Mouse (Mus musculus) colon, adult 2 months (tissue): ENCODE data around the gene Ptprh. TPM values are rescaled to one million over a fixed set of nuclear protein-coding genes. Genes with fewer than 3 reads are reported as not detected.

Source experiments
- polyA plus RNA-seq: library from polyadenylated mRNA; depleted of rRNA; stranded (reverse); fragments of >200 nt; gene quantifications from 2 replicates; pipeline ENCODE4 v1.2.3, GENCODE M21; 2012; rRNA removed

The Ptprh gene
- 58.9 and 64.2 TPM in 2 replicates for polyA plus RNA-seq

GRCm38 (mm10) chr7:4603873-4604272 lies at the start of gene Ptprh:
Ptprh (minus strand) TSS chr7:4604041.

DNA sequence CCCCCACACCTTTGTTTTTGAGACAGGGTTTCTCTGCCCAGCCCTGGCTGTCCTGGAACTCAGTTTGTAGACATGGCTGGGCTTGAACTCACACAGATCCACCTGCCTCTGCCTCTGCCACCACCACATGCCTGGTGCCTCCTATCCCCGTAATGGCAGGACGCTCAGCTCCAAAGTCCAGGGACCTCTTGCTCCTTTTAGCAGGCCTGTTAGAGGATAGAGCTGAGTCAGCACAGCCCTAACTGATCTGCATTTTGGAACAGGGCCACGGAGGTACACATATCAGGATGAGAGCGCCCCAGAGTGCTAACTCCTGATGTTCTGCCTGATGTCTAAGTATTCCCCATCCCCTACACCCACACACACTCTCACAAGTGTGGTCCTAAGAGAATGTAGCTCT lies 27.2 kb upstream of the Ptprh start, which contains the start of gene Tmem86b:
TSS of gene Tmem86b (minus strand) at position 392 of the 400 bp plus-strand sequence.

DNA sequence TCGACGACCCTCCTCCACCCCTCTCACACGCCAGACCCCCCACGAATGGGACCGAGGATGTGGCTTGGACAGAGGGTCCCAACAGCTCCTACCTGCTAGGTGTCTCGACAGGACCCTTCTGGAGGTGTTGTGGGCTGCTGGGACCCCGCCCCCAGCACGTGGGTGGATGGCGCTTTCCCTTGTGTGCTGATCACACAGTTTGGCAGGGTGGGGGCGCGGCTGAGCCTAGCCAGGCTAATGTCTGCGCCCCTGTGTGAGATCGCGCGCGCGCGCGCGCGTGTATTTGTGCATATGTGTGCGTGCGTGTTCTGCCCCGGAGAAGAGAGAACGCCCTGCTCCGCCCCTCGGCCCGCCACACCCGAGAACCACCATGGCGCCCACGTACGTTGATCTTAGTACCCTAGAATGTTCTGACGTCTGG lies 56.6 kb downstream of the Ptprh start, which contains the start of gene Syt5:
TSS of gene Syt5 (minus strand) at position 321 of the 421 bp plus-strand sequence.

GRCm38 (mm10) chr7:4532005-4532729 lies 71.7 kb downstream of the Ptprh start, which contains the start of gene Dnaaf3:
Dnaaf3 (minus strand) TSS chr7:4532453.

DNA sequence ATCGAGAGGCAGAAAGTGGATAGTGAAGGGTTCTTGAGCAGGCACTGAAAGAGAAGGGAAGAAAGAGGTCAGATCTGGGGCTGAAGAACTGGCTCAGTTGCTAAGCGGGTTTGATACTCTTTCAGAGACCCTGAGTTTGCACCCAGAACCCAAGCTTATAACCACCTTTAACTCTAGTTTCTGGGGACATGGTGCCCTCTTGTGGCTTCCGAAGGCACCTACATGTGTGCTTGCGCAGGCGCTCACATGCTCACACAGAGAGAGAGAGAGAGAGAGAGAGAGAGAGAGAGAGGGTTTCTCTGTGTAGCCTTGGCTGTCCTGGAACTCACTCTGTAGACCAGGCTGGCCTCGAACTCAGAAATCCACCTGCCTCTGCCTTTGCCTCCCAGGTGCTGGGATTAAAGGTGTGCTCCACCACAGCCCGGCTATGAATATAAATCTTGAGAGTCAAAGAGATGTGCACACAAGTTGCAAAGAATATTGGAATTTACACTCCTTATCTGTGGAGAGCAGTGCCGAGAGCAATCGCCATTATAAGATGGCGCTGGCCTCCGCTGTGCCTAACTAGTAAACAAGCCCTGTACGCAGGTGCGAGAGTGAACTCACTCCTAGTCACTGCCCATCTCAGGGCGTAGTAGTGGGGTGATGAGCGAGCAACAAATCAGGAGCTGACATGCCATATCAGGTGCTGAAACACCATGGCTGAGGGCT lies 79.5 kb downstream of the Ptprh start, which contains the start of gene Tnni3:
TSS of gene Tnni3 (minus strand) at position 18 of the 711 bp plus-strand sequence.

DNA sequence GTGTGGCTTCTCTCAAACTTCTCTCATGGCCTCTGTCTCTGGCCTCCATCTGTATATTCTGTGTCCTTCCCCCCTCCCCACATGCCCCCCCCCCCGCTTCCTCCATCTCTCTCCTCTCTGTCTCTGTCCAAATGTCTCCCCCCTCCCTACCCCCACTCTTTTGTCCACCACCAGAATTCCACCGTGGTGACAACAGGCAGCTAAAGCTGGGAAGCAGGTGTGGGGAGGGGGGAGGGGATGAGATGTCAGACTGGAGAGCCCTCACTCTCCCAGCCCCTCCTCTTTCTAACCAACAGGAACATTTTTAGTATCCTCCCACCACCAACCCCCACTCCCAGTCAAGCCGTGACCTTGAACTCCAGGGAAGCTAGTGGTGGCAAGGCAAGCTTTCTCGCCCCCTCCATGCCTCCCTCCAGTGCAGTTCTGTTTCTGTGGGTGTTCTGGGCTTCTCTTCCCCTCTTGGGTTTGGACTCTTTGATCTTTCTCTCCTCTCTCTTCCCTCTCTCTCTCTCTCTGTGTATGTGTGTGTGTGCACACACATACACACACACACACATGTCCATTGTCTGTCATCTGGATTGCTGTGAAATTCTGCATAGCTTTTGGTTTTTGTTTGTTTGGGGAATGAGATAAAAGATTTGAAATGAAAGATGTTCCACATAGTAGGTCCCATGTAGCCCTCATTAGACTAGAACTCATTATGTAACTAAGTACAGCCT lies 87.3 kb downstream of the Ptprh start, which contains the start of gene Tnnt1:
TSS of gene Tnnt1 (minus strand) at position 51 of the 719 bp plus-strand sequence.

GRCm38 (mm10) chr7:4501558-4502397 lies 102.1 kb downstream of the Ptprh start, which contains the start of gene Ppp1r12c:
Ppp1r12c (minus strand) TSS chr7:4501680.

Other genes starting within 250 kb of the Ptprh start
- 0.10 and 0.14 TPM in 2 replicates for gene Gp6, start 206.3 kb downstream of the Ptprh start, polyA plus RNA-seq
- gene Rdh13, start 158.4 kb downstream of the Ptprh start, polyA plus RNA-seq, result 19.8 and 32.5 TPM in 2 replicates
- 5.4 and 5.8 TPM in 2 replicates for gene Eps8l1, start 143.4 kb downstream of the Ptprh start, polyA plus RNA-seq
- 115 and 125 TPM in 2 replicates for gene Ppp1r12c, start 102.4 kb downstream of the Ptprh start, polyA plus RNA-seq
- gene Tnnt1, start 87.7 kb downstream of the Ptprh start, polyA plus RNA-seq, result 0.74 and 0.75 TPM in 2 replicates
- gene Tnni3, start 79.8 kb downstream of the Ptprh start, polyA plus RNA-seq, result 1.6 and 1.9 TPM in 2 replicates
- 2.7 and 2.8 TPM in 2 replicates for gene Dnaaf3, start 71.6 kb downstream of the Ptprh start, polyA plus RNA-seq
- 11.2 and 12.5 TPM in 2 replicates for gene Syt5, start 56.5 kb downstream of the Ptprh start, polyA plus RNA-seq
- 11.1 and 15.0 TPM in 2 replicates for gene Tmem86b, start 27.4 kb upstream of the Ptprh start, polyA plus RNA-seq
- gene Ppp6r1, start 55.0 kb upstream of the Ptprh start, polyA plus RNA-seq, result 135 and 140 TPM in 2 replicates
- 43.6 and 46.8 TPM in 2 replicates for gene Hspbp1, start 81.0 kb upstream of the Ptprh start, polyA plus RNA-seq
- gene Brsk1, start 86.6 kb upstream of the Ptprh start, polyA plus RNA-seq, result 5.2 and 6.4 TPM in 2 replicates
- gene Tmem150b, start 121.2 kb upstream of the Ptprh start, polyA plus RNA-seq, result 21.0 and 24.9 TPM in 2 replicates
- 187 and 215 TPM in 2 replicates for gene Kmt5c, start 136.1 kb upstream of the Ptprh start, polyA plus RNA-seq
- gene Cox6b2, start 149.1 kb upstream of the Ptprh start, polyA plus RNA-seq, result 22.5 and 40.9 TPM in 2 replicates
- gene Fam71e2, start 167.3 kb upstream of the Ptprh start, polyA plus RNA-seq, result not detected in 2 replicates
- 0.90 and 1.0 TPM in 2 replicates for gene Il11, start 178.8 kb upstream of the Ptprh start, polyA plus RNA-seq
- not detected in 2 replicates for gene Tmem190, start 178.9 kb upstream of the Ptprh start, polyA plus RNA-seq
- 227 and 263 TPM in 2 replicates for gene Tmem238, start 185.6 kb upstream of the Ptprh start, polyA plus RNA-seq
- gene Rpl28, start 188.8 kb upstream of the Ptprh start, polyA plus RNA-seq, result 405 and 513 TPM in 2 replicates
- 143 and 257 TPM in 2 replicates for gene Ube2s, start 208.5 kb upstream of the Ptprh start, polyA plus RNA-seq
- gene Shisa7, start 240.7 kb upstream of the Ptprh start, polyA plus RNA-seq, result 2.0 and 2.8 TPM in 2 replicates